Mouse (Mus musculus) hindbrain, embryonic 12.5 days (tissue): Measurements from ENCODE around the gene Ankrd60. TPM values are rescaled to one million over a fixed set of nuclear protein-coding genes. Genes with fewer than 3 reads are reported as not detected.

Experiments used
- ATAC-seq: fragments of 200-750 bp; cut with Nextera tagmentation; 2 replicates; pipeline ENCODE4 v1.8.0; 2017; ENCODE audit warnings: moderate TSS enrichment; ENCODE audit not compliant: low FRiP score
- H3K27ac ChIP-seq: fragments of 300-500 bp; sonication (generic); 2 replicates; pipeline ENCODE4 v1.5.1; 2016; ENCODE audit warnings: mild to moderate bottlenecking
- H3K27me3 ChIP-seq: fragments of 300-500 bp; sonication (generic); 2 replicates; pipeline ENCODE4 v1.6.1; 2016; ENCODE audit warnings: mild to moderate bottlenecking
- H3K36me3 ChIP-seq: fragments of 300-500 bp; sonication (generic); 2 replicates; pipeline ENCODE4 v1.6.1; 2016; ENCODE audit warnings: mild to moderate bottlenecking
- H3K4me1 ChIP-seq: fragments of 300-500 bp; sonication (generic); 2 replicates; pipeline ENCODE4 v1.6.1; 2016
- H3K4me2 ChIP-seq: fragments of 300-500 bp; sonication (generic); replicated peaks from 2 replicates; pipeline ENCODE4 v1.6.1; 2016; ENCODE audit warnings: mild to moderate bottlenecking
- H3K4me3 ChIP-seq: fragments of 300-500 bp; sonication (generic); 2 replicates; pipeline ENCODE4 v1.5.1; 2016; ENCODE audit warnings: mild to moderate bottlenecking
- H3K9ac ChIP-seq: fragments of 300-500 bp; sonication (generic); 2 replicates; pipeline ENCODE4 v1.6.1; 2016; ENCODE audit warnings: mild to moderate bottlenecking, moderate library complexity
- H3K9me3 ChIP-seq: fragments of 300-500 bp; sonication (generic); replicated peaks from 2 replicates; pipeline ENCODE4 v1.6.1; 2016; ENCODE audit warnings: mild to moderate bottlenecking
- WGBS: fragments of 180-500 bp; shearing (Covaris S2); methylation state at CpG from one replicate; pipeline ENCODE4 v1.1.7; 2016; 5-methylcytosine and 5-hydroxymethylcytosine counted together
- polyA plus RNA-seq: library from polyadenylated mRNA; unstranded; fragments of >200 nt; fragmentation: Nextera tagmentation; extraction: Ambion mirVana; gene quantifications from 2 replicates; pipeline ENCODE4 v1.2.1, GENCODE M21; 2016

The Ankrd60 gene
- polyA plus RNA-seq, 1 experiment from 2014 or later: not detected

GRCm38 (mm10) chr2:173601861-173602260 is 23.7 kb upstream of the Ankrd60 start:
- no peak overlapping the region for H3K27ac ChIP-seq
- 84% methylated on average over 1 of the region's 1 CpGs for WGBS

DNA sequence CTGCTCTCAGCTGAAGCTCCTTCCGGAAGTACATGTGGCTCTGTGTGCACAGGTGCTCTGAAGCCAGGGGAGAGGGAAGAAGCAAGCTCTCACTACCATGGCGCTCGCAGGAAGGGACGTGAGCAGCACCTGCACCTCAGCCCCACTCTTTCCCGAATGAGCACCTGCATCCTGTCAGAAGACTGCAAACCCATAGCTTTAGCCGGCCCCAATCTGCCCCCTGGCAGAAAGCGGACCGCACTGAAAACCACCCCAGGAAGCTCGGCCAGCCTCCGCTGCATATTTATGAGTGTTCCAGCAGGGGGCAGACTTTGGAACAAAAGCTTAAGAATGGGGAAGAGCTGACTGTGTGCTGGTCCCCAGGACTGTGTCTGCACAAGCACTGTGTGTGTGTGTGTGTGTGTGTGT is 17.2 kb upstream of the Ankrd60 start:
- no peak overlapping the region for H3K9ac ChIP-seq
- no peaks in the 10 kb centered on the region for H3K9me3 ChIP-seq
- ATAC-seq: no peak
- no peak overlapping the region for H3K27ac ChIP-seq
- H3K4me2 ChIP-seq: no peak overlapping the region
- H3K4me1 ChIP-seq: peaks cover 15% of the 10 kb centered on the region
- H3K27me3 ChIP-seq: no peaks in the 10 kb centered on the region
- no peak overlapping the region for H3K4me3 ChIP-seq
- WGBS: 44% methylated on average over 10 of the region's 10 CpGs
- peaks cover 13% of the 10 kb centered on the region; the same call in 1 of the 2 replicates for H3K36me3 ChIP-seq

More at GRCm38 (mm10) chr2:173601861-173602260, 23.7 kb upstream of the Ankrd60 start:
- H3K4me3 ChIP-seq: no peak overlapping the region
- H3K27me3 ChIP-seq: no peaks in the 10 kb centered on the region
- no peak overlapping the region for H3K4me2 ChIP-seq
- no peak for ATAC-seq
- no peak overlapping the region for H3K9ac ChIP-seq
- H3K4me1 ChIP-seq: peaks cover 9% of the 10 kb centered on the region
- H3K9me3 ChIP-seq: no peaks in the 10 kb centered on the region
- peaks cover 21% of the 10 kb centered on the region; the same call in 1 of the 2 replicates for H3K36me3 ChIP-seq

- Histone ChIP-seq H3K9me3 (no peaks in the 10 kb centered on the region), H3K27me3 (no peaks in the 10 kb centered on the region), H3K4me1 (peaks cover 15% of the 10 kb centered on the region), H3K36me3 (peaks cover 7% of the 10 kb centered on the region; the same call in 1 of the 2 replicates), H3K4me2 (no peak overlapping the region), H3K9ac (no peak overlapping the region), H3K27ac (no peak overlapping the region), H3K4me3 (no peak overlapping the region)
- ATAC-seq: no peak
- 71% methylated on average over 11 of the region's 11 CpGs for WGBS
These were observed 16.3 kb upstream of the Ankrd60 start for GRCm38 (mm10) chr2:173594313-173595063.

DNA sequence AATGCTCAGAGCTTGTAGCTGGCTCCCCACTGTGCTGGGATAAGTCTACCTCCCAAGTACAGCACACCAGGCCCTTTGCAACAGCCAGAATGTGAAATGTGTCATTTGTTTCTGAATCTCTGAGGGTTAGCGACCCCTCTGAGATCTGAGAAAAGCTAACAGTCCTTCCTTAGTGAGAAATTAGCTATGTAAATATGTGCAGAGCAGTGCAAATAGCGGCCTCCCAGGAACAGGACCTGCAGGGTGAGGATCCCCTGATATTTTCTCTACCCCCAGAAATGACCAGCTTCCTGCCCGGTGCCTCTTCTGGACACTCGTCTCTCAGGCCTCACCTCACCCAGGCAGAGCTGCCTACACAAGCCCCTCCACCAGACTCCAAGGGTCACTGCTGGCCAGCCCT is 15.7 kb upstream of the Ankrd60 start:
- H3K27me3 ChIP-seq: no peaks in the 10 kb centered on the region
- no peak for ATAC-seq
- no peak overlapping the region for H3K4me3 ChIP-seq
- H3K4me2 ChIP-seq: no peak overlapping the region
- peaks cover 15% of the 10 kb centered on the region for H3K4me1 ChIP-seq
- peaks cover 7% of the 10 kb centered on the region; the same call in 1 of the 2 replicates for H3K36me3 ChIP-seq
- WGBS: 65% methylated on average over 4 of the region's 4 CpGs
- H3K27ac ChIP-seq: no peak overlapping the region
- H3K9me3 ChIP-seq: no peaks in the 10 kb centered on the region
- 0 out of 2 replicates have a peak overlapping the region, but pooled peaks have one; percentile 27 for H3K9ac ChIP-seq

GRCm38 (mm10) chr2:173592781-173593180 is 14.6 kb upstream of the Ankrd60 start:
- H3K36me3 ChIP-seq: peaks cover 9% of the 10 kb centered on the region; the same call in 1 of the 2 replicates
- H3K4me3 ChIP-seq: no peak overlapping the region
- H3K27ac ChIP-seq: peak overlapping the region; percentile 35; the same call in 1 of the 2 replicates
- no peaks in the 10 kb centered on the region for H3K9me3 ChIP-seq
- H3K4me2 ChIP-seq: no peak overlapping the region
- H3K4me1 ChIP-seq: peaks cover 15% of the 10 kb centered on the region
- ATAC-seq: 0 out of 2 replicates have a peak, but pooled peaks have one; percentile 29
- 43% methylated on average over 9 of the region's 9 CpGs for WGBS
- H3K9ac ChIP-seq: no peak overlapping the region
- no peaks in the 10 kb centered on the region for H3K27me3 ChIP-seq

DNA sequence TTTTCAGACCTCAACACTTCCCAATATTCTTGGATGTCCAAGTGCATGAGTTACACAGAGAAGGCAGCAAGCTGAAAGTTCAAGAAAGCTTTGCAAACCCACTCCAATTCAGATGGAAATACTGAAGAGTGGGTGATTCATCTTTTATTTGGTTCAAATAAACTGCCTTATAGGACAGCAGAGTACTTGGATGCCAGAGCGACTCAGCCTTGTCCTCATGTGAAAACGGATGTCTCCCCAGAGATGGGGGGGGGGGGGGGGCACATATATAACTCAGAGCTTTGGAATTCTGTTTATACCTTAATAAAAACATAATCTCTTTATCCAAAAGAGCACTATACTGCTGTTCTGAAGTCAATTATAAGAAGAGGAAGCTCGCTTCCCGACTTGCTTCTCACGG is 9.2 kb upstream of the Ankrd60 start:
- H3K4me1 ChIP-seq: peaks cover 9% of the 10 kb centered on the region
- peaks cover 19% of the 10 kb centered on the region for H3K27me3 ChIP-seq
- peaks cover 14% of the 10 kb centered on the region; the same call in 1 of the 2 replicates for H3K36me3 ChIP-seq
- H3K9me3 ChIP-seq: no peaks in the 10 kb centered on the region; the same call in 1 of the 2 replicates
- no peak overlapping the region for H3K4me2 ChIP-seq
- WGBS: 85% methylated on average over 5 of the region's 5 CpGs
- H3K4me3 ChIP-seq: no peak overlapping the region
- H3K27ac ChIP-seq: no peak overlapping the region
- no peak overlapping the region for H3K9ac ChIP-seq
- no peak for ATAC-seq

DNA sequence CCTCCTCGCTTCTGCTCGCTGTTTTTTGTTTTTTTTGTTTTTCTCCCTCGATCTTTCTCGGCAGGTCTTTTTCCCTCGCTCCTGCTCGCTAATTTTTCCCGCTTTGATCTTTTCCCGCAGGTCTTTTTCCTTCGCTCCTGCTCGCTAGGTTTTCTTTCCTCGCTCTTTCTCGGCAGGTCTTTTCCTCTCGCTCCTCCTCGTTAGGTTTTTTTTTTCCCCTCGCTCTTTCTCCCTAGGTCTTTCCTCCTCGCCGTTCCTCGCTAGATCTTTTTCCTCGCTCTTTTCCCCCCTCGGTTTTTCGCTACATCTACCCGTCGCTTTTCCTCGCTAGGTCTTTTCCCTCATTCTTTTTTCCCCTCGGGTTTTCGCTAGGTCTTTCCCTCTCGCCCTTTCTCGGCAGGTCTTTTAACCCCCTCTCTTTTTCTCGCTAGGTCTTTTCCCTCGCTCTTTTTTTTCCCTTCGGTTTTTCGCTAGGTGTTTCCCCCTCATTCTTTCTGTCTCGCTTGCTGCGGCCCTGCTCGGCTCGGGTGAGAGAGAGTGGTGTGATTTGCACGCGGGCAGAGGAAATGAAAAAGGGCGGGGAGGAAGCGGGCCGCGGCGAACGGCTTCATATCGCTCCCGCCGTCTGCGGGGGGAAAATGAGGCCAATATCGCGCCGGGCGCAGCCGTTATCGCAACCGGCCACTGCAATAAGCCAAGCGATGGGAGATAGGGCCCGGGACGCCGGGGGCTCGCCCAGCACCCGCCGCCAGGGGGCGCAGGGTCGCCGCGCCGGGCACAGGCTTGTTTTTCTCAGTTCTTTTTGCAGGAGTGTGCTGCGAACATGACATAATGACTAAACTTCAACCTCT is 8.2 kb upstream of the Ankrd60 start:
- Histone ChIP-seq H3K4me3 (peak overlapping the region; percentile 40), H3K27me3 (peaks cover 19% of the 10 kb centered on the region), H3K9me3 (no peaks in the 10 kb centered on the region; the same call in 1 of the 2 replicates), H3K36me3 (peaks cover 10% of the 10 kb centered on the region; the same call in 1 of the 2 replicates), H3K4me2 (peak overlapping the region; percentile 74), H3K4me1 (peaks cover 9% of the 10 kb centered on the region), H3K27ac (peak overlapping the region; percentile 46; the same call in 1 of the 2 replicates), H3K9ac (peak overlapping the region; percentile 44)
- WGBS: 1% methylated on average over 68 of the region's 68 CpGs
- peak; percentile 51; the same call in 1 of the 2 replicates for ATAC-seq

DNA sequence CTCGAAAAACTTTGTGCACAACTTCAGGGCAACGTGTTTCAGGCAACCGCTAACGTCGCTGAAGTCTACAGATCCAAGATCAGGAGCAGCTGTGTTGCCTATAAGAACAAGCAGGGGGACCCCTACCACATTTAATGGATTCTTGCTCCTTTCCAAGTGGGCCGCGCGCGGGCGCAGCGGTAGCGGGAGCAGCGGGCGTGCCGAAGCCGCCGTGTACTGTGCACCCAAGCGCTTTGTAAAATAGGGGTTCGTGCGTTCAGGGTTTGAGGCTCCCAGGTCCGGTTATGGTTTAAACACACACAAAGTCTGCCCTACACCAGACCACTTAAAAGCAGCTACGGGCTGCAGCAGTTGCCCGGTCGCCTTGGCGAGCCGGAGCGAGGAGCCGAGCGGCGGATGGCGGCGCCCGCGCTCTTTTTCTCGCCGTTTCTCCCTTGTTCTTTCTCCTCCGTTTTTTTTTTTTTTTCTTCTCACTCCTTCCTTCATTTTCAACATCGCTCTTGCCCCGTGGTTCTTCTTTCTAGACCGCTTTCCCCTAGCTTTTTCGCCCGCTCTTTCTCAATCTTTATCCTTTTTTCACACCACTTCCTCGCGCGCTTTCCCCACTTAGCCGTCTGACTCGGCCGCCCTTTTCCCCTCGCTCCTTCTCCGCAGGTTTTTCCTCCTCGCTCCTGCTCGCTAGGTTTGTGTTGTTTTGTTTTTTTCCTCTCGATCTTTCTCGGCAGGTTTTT is 7.4 kb upstream of the Ankrd60 start:
- Histone ChIP-seq H3K36me3 (0 out of 2 replicates have a peak, but pooled peaks cover 7% of the 10 kb centered on the region), H3K4me3 (peak overlapping the region; percentile 40), H3K9me3 (no peaks in the 10 kb centered on the region; the same call in 1 of the 2 replicates), H3K4me2 (peak overlapping the region; percentile 74), H3K9ac (peak overlapping the region; percentile 44), H3K27ac (0 out of 2 replicates have a peak overlapping the region, but pooled peaks have one; percentile 46), H3K27me3 (peaks cover 23% of the 10 kb centered on the region), H3K4me1 (peaks cover 9% of the 10 kb centered on the region)
- peak; percentile 88 for ATAC-seq
- WGBS: under 1% methylated on average over 54 of the region's 54 CpGs

GRCm38 (mm10) chr2:173584361-173584760 is 6.2 kb upstream of the Ankrd60 start:
- Histone ChIP-seq H3K4me2 (no peak overlapping the region), H3K9ac (no peak overlapping the region; the same call in 1 of the 2 replicates), H3K4me3 (no peak overlapping the region), H3K27me3 (peaks cover 28% of the 10 kb centered on the region), H3K4me1 (peaks cover 9% of the 10 kb centered on the region), H3K9me3 (no peaks in the 10 kb centered on the region; the same call in 1 of the 2 replicates), H3K27ac (no peak overlapping the region), H3K36me3 (0 out of 2 replicates have a peak, but pooled peaks cover 7% of the 10 kb centered on the region)
- no peak for ATAC-seq
- 33% methylated on average over 15 of the region's 15 CpGs for WGBS

- 34% methylated on average over 5 of the region's 5 CpGs for WGBS
- Histone ChIP-seq H3K4me2 (no peak overlapping the region), H3K4me1 (peaks cover 12% of the 10 kb centered on the region), H3K9ac (no peak overlapping the region), H3K36me3 (0 out of 2 replicates have a peak, but pooled peaks cover 4% of the 10 kb centered on the region), H3K27me3 (peaks cover 28% of the 10 kb centered on the region), H3K9me3 (no peaks in the 10 kb centered on the region; the same call in 1 of the 2 replicates), H3K4me3 (no peak overlapping the region), H3K27ac (no peak overlapping the region)
- no peak for ATAC-seq
These were observed 5.3 kb upstream of the Ankrd60 start for GRCm38 (mm10) chr2:173583455-173583854.

GRCm38 (mm10) chr2:173582903-173583302 is 4.7 kb upstream of the Ankrd60 start:
- H3K27ac ChIP-seq: no peak overlapping the region
- no peaks in the 10 kb centered on the region; the same call in 1 of the 2 replicates for H3K9me3 ChIP-seq
- no peak for ATAC-seq
- peaks cover 28% of the 10 kb centered on the region for H3K27me3 ChIP-seq
- WGBS: 88% methylated on average over 3 of the region's 3 CpGs
- H3K4me1 ChIP-seq: peaks cover 17% of the 10 kb centered on the region
- no peak overlapping the region for H3K4me2 ChIP-seq
- no peak overlapping the region for H3K4me3 ChIP-seq
- H3K36me3 ChIP-seq: 0 out of 2 replicates have a peak, but pooled peaks cover 4% of the 10 kb centered on the region
- no peak overlapping the region for H3K9ac ChIP-seq
